8 mouse cellular contexts compared by ENCODE assay signal in the genomic region with DNA sequence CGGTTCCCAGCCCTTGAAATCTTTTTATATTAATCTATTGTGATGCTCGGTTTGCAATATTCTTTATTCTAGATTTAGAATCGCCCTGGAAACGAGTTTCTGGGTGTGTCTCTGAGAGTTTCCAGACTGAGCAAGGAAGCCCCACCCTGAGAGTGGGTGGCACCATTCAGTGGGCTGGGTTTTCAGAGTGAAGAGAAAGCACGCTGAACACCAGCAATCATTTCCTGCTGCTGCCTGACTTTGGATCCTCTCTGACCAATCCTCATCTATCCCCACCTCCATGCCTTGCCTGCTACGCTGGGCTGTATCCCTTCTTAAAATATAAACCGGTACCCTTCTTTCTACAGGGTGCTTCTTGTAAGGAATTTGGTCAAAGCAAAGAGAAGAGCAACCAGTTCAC.
DNase-seq lines count a peak whose midpoint lies in the region; ATAC-seq lines count a peak whose summit lies in the region.

No protein-coding gene starts in this region.

- H3K4me3 ChIP-seq in intestine, embryonic 15.5 days (replicated peaks), result no peak overlapping the region

- H3K27ac ChIP-seq in intestine, embryonic 15.5 days, result no peak overlapping the region

- no peaks in the 10 kb centered on the region for H3K36me3 ChIP-seq in intestine, embryonic 15.5 days

- H3K9ac ChIP-seq in intestine, embryonic 15.5 days, result no peak overlapping the region

- H3K9me3 ChIP-seq in intestine, embryonic 15.5 days, result no peaks in the 10 kb centered on the region

- H3K4me2 ChIP-seq in intestine, embryonic 15.5 days (replicated peaks), result no peak overlapping the region

- peak; percentile 23 for DNase-seq in kidney, postnatal 10 days
- DNase-seq in kidney, adult 11 months, result no peak
- DNase-seq in adrenal gland, postnatal 36 days, result peak; percentile 53 to 56
- peak; percentile 38 for DNase-seq in lung, postnatal 25 days (ENCODE audit: low spot score)
- DNase-seq in retina, postnatal 1 day, result no peak
- no peak for DNase-seq in thymus, postnatal 10 days (ENCODE audit: low spot score in 2 of 2)

- ATAC-seq in intestine, embryonic 15.5 days, result 0 out of 2 replicates have a peak, but pooled peaks have one; percentile 37
- no peak for ATAC-seq in erythroblast, adult 5-6 weeks (replicated peaks; ENCODE audit: low FRiP score, poor library complexity, severe bottlenecking)

- WGBS in intestine, embryonic 15.5 days, result 76% methylated on average over 7 of the region's 7 CpGs

- no peaks in the 10 kb centered on the region for H3K27me3 ChIP-seq in intestine, embryonic 15.5 days (replicated peaks)

- no peaks in the 10 kb centered on the region for H3K4me1 ChIP-seq in intestine, embryonic 15.5 days (replicated peaks)

Comparison
In these comparisons a context has a peak if more than half of its experiments do, and no peak if none do; other contexts are left out.
1. DNase-seq: peak in kidney, postnatal 10 days (single experiment), adrenal gland, postnatal 36 days (2 of 2) and lung, postnatal 25 days (single experiment); none in kidney, adult 11 months (single experiment), retina, postnatal 1 day (single experiment) and thymus, postnatal 10 days (0 of 2).